8 mouse cellular contexts compared by ENCODE assay signal in the genomic region with DNA sequence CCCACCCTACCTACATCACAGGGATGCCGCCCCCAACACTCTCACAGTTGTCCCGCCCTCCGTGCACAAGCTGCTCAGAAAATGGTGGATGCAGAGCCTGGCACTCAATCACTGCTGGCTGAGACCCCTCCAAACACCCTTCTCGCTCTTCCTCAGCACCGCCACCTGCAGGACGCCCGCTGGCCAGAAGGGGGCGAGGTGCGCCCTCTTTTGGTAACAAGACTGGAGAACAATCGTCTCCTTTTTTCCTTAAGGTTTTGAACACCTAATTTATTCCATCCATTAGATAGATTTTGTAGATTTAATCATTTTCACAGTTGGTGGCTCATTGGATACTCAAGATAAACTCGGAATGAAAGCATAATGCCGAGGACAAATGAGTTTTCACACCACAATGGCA. TPM values are rescaled to one million over a fixed set of nuclear protein-coding genes. Genes with fewer than 3 reads are reported as not detected.
DNase-seq lines count a peak whose midpoint lies in the region; ATAC-seq and TF ChIP-seq lines count a peak whose summit lies in the region.

No protein-coding gene starts in this region.

- H3K27me3 ChIP-seq in heart, embryonic 12.5 days (replicated peaks): peaks cover 26% of the 10 kb centered on the region
- no peaks in the 10 kb centered on the region for H3K27me3 ChIP-seq in intestine, postnatal 0 days (replicated peaks; ENCODE audit: control insufficient read depth, insufficient read depth, low read length)
- H3K27me3 ChIP-seq in limb, embryonic 13.5 days: peaks cover 65% of the 10 kb centered on the region
- no peaks in the 10 kb centered on the region for H3K27me3 ChIP-seq in testis, adult 2 months (ENCODE audit: control insufficient read depth, insufficient read depth, low read length)

- no peaks in the 10 kb centered on the region for H3K9me3 ChIP-seq in heart, embryonic 12.5 days (replicated peaks)
- H3K9me3 ChIP-seq in intestine, postnatal 0 days (ENCODE audit: control insufficient read depth): no peaks in the 10 kb centered on the region
- H3K9me3 ChIP-seq in limb, embryonic 13.5 days: no peaks in the 10 kb centered on the region

- DNase-seq in heart, adult 8-10 months (ENCODE audit: low spot score): peak; percentile 56
- DNase-seq in cerebellum, adult 8-10 months: peak; percentile 75
- peak; percentile 82 for DNase-seq in forelimb bud, embryonic 11.5 days (ENCODE audit: low read depth, low spot score)
- peak; percentile 40 to 61 for DNase-seq in natural killer cell, adult 2 months (ENCODE audit: low spot score in 2 of 2)

- H3K27ac ChIP-seq in heart, embryonic 12.5 days (ENCODE audit: poor library complexity, severe bottlenecking): no peak overlapping the region
- no peak overlapping the region for H3K27ac ChIP-seq in intestine, postnatal 0 days (ENCODE audit: low read depth, low read length)
- no peak overlapping the region for H3K27ac ChIP-seq in limb, embryonic 13.5 days
- no peak overlapping the region for H3K27ac ChIP-seq in testis, adult 2 months (ENCODE audit: control insufficient read depth, insufficient read depth, low read depth, low read length)

- TF ChIP-seq POLR2A in testis, adult 2 months (IDR thresholded peaks at IDR 0.05; ENCODE audit: control insufficient read depth, low read depth, low read length): no peak

- H3K4me3 ChIP-seq in heart, embryonic 12.5 days: no peak overlapping the region
- no peak overlapping the region for H3K4me3 ChIP-seq in intestine, postnatal 0 days (ENCODE audit: low read depth, low read length)
- H3K4me3 ChIP-seq in limb, embryonic 13.5 days: no peak overlapping the region
- no peak overlapping the region for H3K4me3 ChIP-seq in testis, adult 2 months (ENCODE audit: control insufficient read depth, low read depth, low read length)

- ATAC-seq in heart, embryonic 12.5 days (ENCODE audit: insufficient number of reproducible peaks, low FRiP score): no peak
- ATAC-seq in intestine, postnatal 0 days: no peak
- ATAC-seq in limb, embryonic 13.5 days (ENCODE audit: low FRiP score, low read depth): no peak

- no peaks in the 10 kb centered on the region for H3K36me3 ChIP-seq in heart, embryonic 12.5 days
- H3K36me3 ChIP-seq in intestine, postnatal 0 days (ENCODE audit: control insufficient read depth, insufficient read depth): peaks cover 14% of the 10 kb centered on the region; the same call in 1 of the 2 replicates
- H3K36me3 ChIP-seq in limb, embryonic 13.5 days: no peaks in the 10 kb centered on the region
- H3K36me3 ChIP-seq in testis, adult 2 months (ENCODE audit: control insufficient read depth, insufficient read depth, low read length): no peaks in the 10 kb centered on the region

- no peak overlapping the region for H3K9ac ChIP-seq in heart, embryonic 12.5 days
- H3K9ac ChIP-seq in intestine, postnatal 0 days (ENCODE audit: low read depth, low read length): no peak overlapping the region
- no peak overlapping the region for H3K9ac ChIP-seq in limb, embryonic 13.5 days

- TF ChIP-seq CTCF in intestine, postnatal 0 days (IDR thresholded peaks at IDR 0.05; ENCODE audit: low read depth): peak; percentile 95
- peak; percentile 75; the same call in 1 of the 2 replicates for TF ChIP-seq CTCF in testis, adult 2 months (IDR thresholded peaks at IDR 0.05; ENCODE audit: control insufficient read depth, insufficient read depth, insufficient replicate concordance, low read depth, low read length)

- WGBS in heart, embryonic 12.5 days: 8% methylated on average over 12 of the region's 12 CpGs
- 13% methylated on average over 12 of the region's 12 CpGs for WGBS in intestine, postnatal 0 days
- 0% methylated on average over 12 of the region's 12 CpGs for WGBS in limb, embryonic 13.5 days

- peaks cover 25% of the 10 kb centered on the region for H3K4me1 ChIP-seq in heart, embryonic 12.5 days (replicated peaks)
- H3K4me1 ChIP-seq in intestine, postnatal 0 days (replicated peaks; ENCODE audit: control insufficient read depth, insufficient read depth, low read length): no peaks in the 10 kb centered on the region
- H3K4me1 ChIP-seq in limb, embryonic 13.5 days: peaks cover 48% of the 10 kb centered on the region
- peaks cover 4% of the 10 kb centered on the region; the same call in 1 of the 2 replicates for H3K4me1 ChIP-seq in testis, adult 2 months (ENCODE audit: control insufficient read depth, insufficient read depth, low read length)

- H3K4me2 ChIP-seq in heart, embryonic 12.5 days: no peak overlapping the region
- no peak overlapping the region for H3K4me2 ChIP-seq in intestine, postnatal 0 days (replicated peaks; ENCODE audit: low read depth)
- H3K4me2 ChIP-seq in limb, embryonic 13.5 days (replicated peaks): peak overlapping the region; percentile 36

RNA-seq across cellular contexts. Expression of a gene that starts 40.7 kb away (rescaled TPM):
- 1 to 10 TPM; 1.2 to 2.4 (median 1.7) TPM for total RNA-seq in heart, adult 8-10 months (2022)
- polyA plus RNA-seq in heart, embryonic 12.5 days (2016; fragmentation: Nextera tagmentation; extraction: Ambion mirVana): 0.63 and 1.1 TPM in 2 replicates
- 2.3 and 3.2 TPM in 2 replicates for polyA plus RNA-seq in intestine, postnatal 0 days (2015; fragmentation: Nextera tagmentation; extraction: Ambion mirVana)
- polyA plus RNA-seq in limb, embryonic 13.5 days (2015; fragmentation: Nextera tagmentation; extraction: Ambion mirVana): 0.69 and 0.72 TPM in 2 replicates
- polyA plus RNA-seq in testis, adult 2 months (2012; rRNA removed): 22.5 and 23.4 TPM in 2 replicates

RNA-seq across cellular contexts. Expression of a gene that starts 49.7 kb away (rescaled TPM):
- total RNA-seq in heart, adult 8-10 months (2022): 1 to 10 TPM; 3.2 to 6.5 (median 4.9) TPM
- polyA plus RNA-seq in heart, embryonic 12.5 days (2016; fragmentation: Nextera tagmentation; extraction: Ambion mirVana): 0.95 and 0.96 TPM in 2 replicates
- 0.70 and 1.0 TPM in 2 replicates for polyA plus RNA-seq in intestine, postnatal 0 days (2015; fragmentation: Nextera tagmentation; extraction: Ambion mirVana)
- 8.4 and 11.8 TPM in 2 replicates for polyA plus RNA-seq in limb, embryonic 13.5 days (2015; fragmentation: Nextera tagmentation; extraction: Ambion mirVana)
- polyA plus RNA-seq in testis, adult 2 months (2012; rRNA removed): 0.93 and 1.9 TPM in 2 replicates
